Mouse (Mus musculus) heart, postnatal 0 days (tissue): ENCODE data around the gene Btbd11.

Experiments
- CTCF ChIP-seq: IDR thresholded peaks from 2 replicates; pipeline ENCODE4 v1.5.1; 2016; ENCODE audit warnings: antibody characterized with exemption, control low read depth, low read depth
- EP300 ChIP-seq: IDR thresholded peaks from 2 replicates; pipeline ENCODE4 v1.6.1; 2016; ENCODE audit warnings: antibody characterized with exemption, low read depth

DNA sequence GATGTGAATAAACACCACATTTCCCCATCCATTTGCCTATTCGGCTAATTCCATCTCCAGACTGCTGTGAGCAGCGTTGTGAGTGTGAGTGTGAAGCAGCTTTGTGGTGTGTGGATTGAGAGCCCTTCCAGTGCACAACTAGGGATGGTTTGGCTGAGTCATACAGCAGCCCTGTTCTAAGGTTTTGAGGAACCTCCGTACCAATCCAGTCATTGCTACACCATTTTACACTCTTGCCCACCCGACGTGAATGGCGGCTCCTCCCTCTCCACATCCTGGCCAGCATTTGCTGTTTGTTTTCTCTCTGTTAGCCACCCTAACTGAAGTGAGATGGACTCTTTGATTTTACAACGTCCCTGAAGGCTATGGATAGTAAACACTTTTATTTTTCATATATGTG, 186.0 kb downstream of the Btbd11 start:
- TF ChIP-seq CTCF (no peak), EP300 (no peak)
